Mouse (Mus musculus): Measurements from ENCODE around the gene Cd63. TPM values are rescaled to one million over a fixed set of nuclear protein-coding genes. Genes with fewer than 3 reads are reported as not detected.

Cd63 gene
- polyA plus RNA-seq, 1 experiment: 2,043 TPM

- Histone ChIP-seq H3K4me3 (ENCODE audit: insufficient read depth, poor library complexity, severe bottlenecking) (peak within 1 kb of the TSS; percentile 54), H3K27me3 (ENCODE audit: control insufficient read depth, insufficient read depth, insufficient read length) (no peaks in the 10 kb centered on the region), H3K79me3 (ENCODE audit: low read depth) (peaks cover 32% of the 10 kb centered on the region), H3K36me3 (ENCODE audit: control insufficient read depth, insufficient read depth) (no peaks in the 10 kb centered on the region), H3K79me2 (ENCODE audit: control insufficient read depth, insufficient read depth) (peaks cover 49% of the 10 kb centered on the region), H3ac (ENCODE audit: control insufficient read depth, insufficient read length, low read depth) (peak within 1 kb of the TSS; percentile 84)
- TF ChIP-seq CTCF (IDR thresholded peaks at IDR 0.05; ENCODE audit: control insufficient read depth, insufficient read depth, insufficient read length) (no peak), USF1 (IDR thresholded peaks at IDR 0.05; ENCODE audit: low read depth) (no peak), MYOD1 (IDR thresholded peaks at IDR 0.05; ENCODE audit: control insufficient read depth, insufficient read length, low read depth) (no peak), FOSL1 (IDR thresholded peaks at IDR 0.05; ENCODE audit: insufficient read depth, low read length, poor library complexity, severe bottlenecking) (no peak), MYOG (IDR thresholded peaks at IDR 0.05; ENCODE audit: control insufficient read depth, extremely low read depth, insufficient read length) (no peak), CEBPB (IDR thresholded peaks at IDR 0.05; ENCODE audit: low read depth) (no peak), MAX (IDR thresholded peaks at IDR 0.05) (no peak)
Observed at GRCm38 (mm10) chr10:128933574-128933973, 32.8 kb downstream of the Cd63 start, which contains the start of gene Itga7. Gene Itga7 (plus strand): TSS chr10:128933818.

- Histone ChIP-seq H3K36me3 (ENCODE audit: control insufficient read depth, insufficient read depth) (no peaks in the 10 kb centered on the region), H3K79me3 (ENCODE audit: low read depth) (peaks cover 35% of the 10 kb centered on the region), H3K27me3 (ENCODE audit: control insufficient read depth, insufficient read depth, insufficient read length) (no peaks in the 10 kb centered on the region), H3K4me3 (ENCODE audit: insufficient read depth, poor library complexity, severe bottlenecking) (peak overlapping the region; percentile 54), H3ac (ENCODE audit: control insufficient read depth, insufficient read length, low read depth) (peak overlapping the region; percentile 84), H3K79me2 (ENCODE audit: control insufficient read depth, insufficient read depth) (peaks cover 54% of the 10 kb centered on the region)
- no peak for TF ChIP-seq CTCF (IDR thresholded peaks at IDR 0.05; ENCODE audit: control insufficient read depth, insufficient read depth, insufficient read length)
- no peak for TF ChIP-seq MYOG (IDR thresholded peaks at IDR 0.05; ENCODE audit: control insufficient read depth, extremely low read depth, insufficient read length)
- no peak for TF ChIP-seq MYOD1 (IDR thresholded peaks at IDR 0.05; ENCODE audit: control insufficient read depth, insufficient read length, low read depth)
- no peak for TF ChIP-seq FOSL1 (IDR thresholded peaks at IDR 0.05; ENCODE audit: insufficient read depth, low read length, poor library complexity, severe bottlenecking)
- no peak for TF ChIP-seq MAX (IDR thresholded peaks at IDR 0.05)
- TF ChIP-seq USF1 (IDR thresholded peaks at IDR 0.05; ENCODE audit: low read depth): no peak
- TF ChIP-seq CEBPB (IDR thresholded peaks at IDR 0.05; ENCODE audit: low read depth): no peak
Observed at GRCm38 (mm10) chr10:128933976-128934721, 33.4 kb downstream of the Cd63 start.

- TF ChIP-seq CEBPB (IDR thresholded peaks at IDR 0.05; ENCODE audit: low read depth): no peak
- TF ChIP-seq CTCF (IDR thresholded peaks at IDR 0.05; ENCODE audit: control insufficient read depth, insufficient read depth, insufficient read length): peak; percentile 68
- no peak for TF ChIP-seq MYOD1 (IDR thresholded peaks at IDR 0.05; ENCODE audit: control insufficient read depth, insufficient read length, low read depth)
- Histone ChIP-seq H3K27me3 (ENCODE audit: control insufficient read depth, insufficient read depth, insufficient read length) (no peaks in the 10 kb centered on the region), H3K4me3 (ENCODE audit: insufficient read depth, poor library complexity, severe bottlenecking) (peak overlapping the region; percentile 54), H3ac (ENCODE audit: control insufficient read depth, insufficient read length, low read depth) (peak overlapping the region; percentile 77), H3K79me3 (ENCODE audit: low read depth) (peaks cover 35% of the 10 kb centered on the region), H3K36me3 (ENCODE audit: control insufficient read depth, insufficient read depth) (peaks cover 5% of the 10 kb centered on the region), H3K79me2 (ENCODE audit: control insufficient read depth, insufficient read depth) (peaks cover 64% of the 10 kb centered on the region)
Observed at GRCm38 (mm10) chr10:128934997-128935787, 34.4 kb downstream of the Cd63 start.

GRCm38 (mm10) chr10:128935826-128936440 is 35.1 kb downstream of the Cd63 start:
- TF ChIP-seq CEBPB (IDR thresholded peaks at IDR 0.05; ENCODE audit: low read depth): no peak
- TF ChIP-seq MYOG (IDR thresholded peaks at IDR 0.05; ENCODE audit: control insufficient read depth, extremely low read depth, insufficient read length): no peak
- no peak for TF ChIP-seq USF1 (IDR thresholded peaks at IDR 0.05; ENCODE audit: low read depth)
- no peak for TF ChIP-seq MAX (IDR thresholded peaks at IDR 0.05)
- TF ChIP-seq MYOD1 (IDR thresholded peaks at IDR 0.05; ENCODE audit: control insufficient read depth, insufficient read length, low read depth): no peak
- Histone ChIP-seq H3K79me3 (ENCODE audit: low read depth) (peaks cover 35% of the 10 kb centered on the region), H3K4me3 (ENCODE audit: insufficient read depth, poor library complexity, severe bottlenecking) (peak overlapping the region; percentile 54)

GRCm38 (mm10) chr10:128937756-128938390 is 37.1 kb downstream of the Cd63 start:
- H3K36me3 ChIP-seq (ENCODE audit: control insufficient read depth, insufficient read depth): peaks cover 22% of the 10 kb centered on the region
- no peak overlapping the region for H3K4me3 ChIP-seq (ENCODE audit: insufficient read depth, poor library complexity, severe bottlenecking)
- H3K79me2 ChIP-seq (ENCODE audit: control insufficient read depth, insufficient read depth): peaks cover 71% of the 10 kb centered on the region
- peak; percentile 99 for TF ChIP-seq MYOD1 (IDR thresholded peaks at IDR 0.05; ENCODE audit: control insufficient read depth, insufficient read length, low read depth)
- no peak for TF ChIP-seq MYOG (IDR thresholded peaks at IDR 0.05; ENCODE audit: control insufficient read depth, extremely low read depth, insufficient read length)
- TF ChIP-seq FOSL1 (IDR thresholded peaks at IDR 0.05; ENCODE audit: insufficient read depth, low read length, poor library complexity, severe bottlenecking): no peak
- TF ChIP-seq USF1 (IDR thresholded peaks at IDR 0.05; ENCODE audit: low read depth): no peak
- TF ChIP-seq CTCF (IDR thresholded peaks at IDR 0.05; ENCODE audit: control insufficient read depth, insufficient read depth, insufficient read length): no peak
- H3K27me3 ChIP-seq (ENCODE audit: control insufficient read depth, insufficient read depth, insufficient read length): no peaks in the 10 kb centered on the region
- peak overlapping the region; percentile 43 for H3ac ChIP-seq (ENCODE audit: control insufficient read depth, insufficient read length, low read depth)
- H3K79me3 ChIP-seq (ENCODE audit: low read depth): peaks cover 35% of the 10 kb centered on the region

More at GRCm38 (mm10) chr10:128935826-128936440, 35.1 kb downstream of the Cd63 start:
- H3K36me3 ChIP-seq (ENCODE audit: control insufficient read depth, insufficient read depth): peaks cover 13% of the 10 kb centered on the region
- H3ac ChIP-seq (ENCODE audit: control insufficient read depth, insufficient read length, low read depth): peak overlapping the region; percentile 77
- no peaks in the 10 kb centered on the region for H3K27me3 ChIP-seq (ENCODE audit: control insufficient read depth, insufficient read depth, insufficient read length)
- peaks cover 67% of the 10 kb centered on the region for H3K79me2 ChIP-seq (ENCODE audit: control insufficient read depth, insufficient read depth)
